Mouse (Mus musculus) forebrain, embryonic 13.5 days (tissue): ENCODE results near the gene Cracr2a. TPM values are rescaled to one million over a fixed set of nuclear protein-coding genes. Genes with fewer than 3 reads are reported as not detected.

Source experiments
- ATAC-seq: fragments of 200-750 bp; cut with Nextera tagmentation; 2 replicates; pipeline ENCODE4 v1.8.0; 2017
- H3K27ac ChIP-seq: fragments of 300-500 bp; sonication (generic); 2 replicates; pipeline ENCODE4 v1.5.1; 2015; ENCODE audit warnings: inconsistent platforms, mild to moderate bottlenecking, moderate library complexity
- H3K27me3 ChIP-seq: fragments of 300-500 bp; sonication (generic); 2 replicates; pipeline ENCODE4 v1.6.1; 2015; ENCODE audit warnings: mild to moderate bottlenecking, inconsistent platforms
- H3K36me3 ChIP-seq: fragments of 300-500 bp; sonication (generic); 2 replicates; pipeline ENCODE4 v1.6.1; 2015; ENCODE audit warnings: mild to moderate bottlenecking, inconsistent platforms; ENCODE audit not compliant: poor library complexity, severe bottlenecking
- H3K4me1 ChIP-seq: fragments of 300-500 bp; sonication (generic); 2 replicates; pipeline ENCODE4 v1.6.1; 2015; ENCODE audit warnings: inconsistent platforms
- H3K4me2 ChIP-seq: fragments of 300-500 bp; sonication (generic); 2 replicates; pipeline ENCODE4 v1.6.1; 2015; ENCODE audit warnings: inconsistent platforms, mild to moderate bottlenecking, moderate library complexity
- H3K4me3 ChIP-seq: fragments of 300-500 bp; sonication (generic); 2 replicates; pipeline ENCODE4 v1.5.1; 2015; ENCODE audit warnings: mild to moderate bottlenecking, inconsistent platforms
- H3K9ac ChIP-seq: fragments of 300-500 bp; sonication (generic); 2 replicates; pipeline ENCODE4 v1.6.1; 2015; ENCODE audit warnings: mild to moderate bottlenecking, inconsistent platforms
- H3K9me3 ChIP-seq: fragments of 300-500 bp; sonication (generic); replicated peaks from 2 replicates; pipeline ENCODE4 v1.6.1; 2016; ENCODE audit warnings: inconsistent platforms
- WGBS: fragments of 180-500 bp; shearing (Covaris S2); methylation state at CpG from one replicate; pipeline ENCODE4 v1.1.7; 2015; 5-methylcytosine and 5-hydroxymethylcytosine counted together
- polyA plus RNA-seq: library from polyadenylated mRNA; unstranded; fragments of >200 nt; fragmentation: Nextera tagmentation; extraction: Ambion mirVana; gene quantifications from 2 replicates; pipeline ENCODE4 v1.2.1, GENCODE M21; 2015

The Cracr2a gene
- polyA plus RNA-seq, 1 experiment from 2014 or later = 0.19 TPM

GRCm38 (mm10) chr6:127655988-127656387 is 94.8 kb downstream of the Cracr2a start:
- 18% methylated on average over 4 of the region's 4 CpGs for WGBS
- ATAC-seq = no peak
- Histone ChIP-seq H3K4me3 (no peak overlapping the region), H3K9ac (no peak overlapping the region), H3K4me2 (no peak overlapping the region), H3K9me3 (peaks cover 11% of the 10 kb centered on the region), H3K27me3 (no peaks in the 10 kb centered on the region), H3K36me3 (no peaks in the 10 kb centered on the region), H3K27ac (no peak overlapping the region), H3K4me1 (peaks cover 16% of the 10 kb centered on the region)

GRCm38 (mm10) chr6:127657152-127657551 is 96.0 kb downstream of the Cracr2a start:
- Histone ChIP-seq H3K9ac (no peak overlapping the region), H3K36me3 (no peaks in the 10 kb centered on the region), H3K4me2 (no peak overlapping the region), H3K4me1 (peaks cover 16% of the 10 kb centered on the region), H3K27ac (no peak overlapping the region), H3K27me3 (no peaks in the 10 kb centered on the region), H3K9me3 (peaks cover 11% of the 10 kb centered on the region), H3K4me3 (no peak overlapping the region)
- 93% methylated on average over 11 of the region's 11 CpGs for WGBS
- ATAC-seq = no peak

GRCm38 (mm10) chr6:127659472-127659871 is 98.3 kb downstream of the Cracr2a start:
- H3K27ac ChIP-seq = no peak overlapping the region
- no peaks in the 10 kb centered on the region for H3K27me3 ChIP-seq
- peak; percentile 51; the same call in 1 of the 2 replicates for ATAC-seq
- no peak overlapping the region for H3K4me2 ChIP-seq
- no peak overlapping the region for H3K4me3 ChIP-seq
- 55% methylated on average over 5 of the region's 5 CpGs for WGBS
- H3K4me1 ChIP-seq = peaks cover 31% of the 10 kb centered on the region
- no peaks in the 10 kb centered on the region for H3K36me3 ChIP-seq
- H3K9ac ChIP-seq = no peak overlapping the region
- H3K9me3 ChIP-seq = peaks cover 2% of the 10 kb centered on the region

- no peaks in the 10 kb centered on the region for H3K36me3 ChIP-seq
- no peak overlapping the region for H3K4me3 ChIP-seq
- no peaks in the 10 kb centered on the region for H3K27me3 ChIP-seq
- 82% methylated on average over 4 of the region's 4 CpGs for WGBS
- H3K4me2 ChIP-seq = no peak overlapping the region
- H3K4me1 ChIP-seq = peaks cover 32% of the 10 kb centered on the region
- H3K9me3 ChIP-seq = no peaks in the 10 kb centered on the region
- no peak for ATAC-seq
- H3K27ac ChIP-seq = no peak overlapping the region
- H3K9ac ChIP-seq = no peak overlapping the region
These were observed 98.8 kb downstream of the Cracr2a start for GRCm38 (mm10) chr6:127659966-127660365.

- H3K4me1 ChIP-seq = peaks cover 29% of the 10 kb centered on the region
- no peak overlapping the region for H3K9ac ChIP-seq
- no peak for ATAC-seq
- 86% methylated on average over 7 of the region's 7 CpGs for WGBS
- H3K36me3 ChIP-seq = no peaks in the 10 kb centered on the region
- H3K27me3 ChIP-seq = no peaks in the 10 kb centered on the region
- no peak overlapping the region for H3K4me3 ChIP-seq
- H3K9me3 ChIP-seq = no peaks in the 10 kb centered on the region
- no peak overlapping the region for H3K27ac ChIP-seq
- no peak overlapping the region for H3K4me2 ChIP-seq
These were observed 100.7 kb downstream of the Cracr2a start for GRCm38 (mm10) chr6:127661717-127662292.

GRCm38 (mm10) chr6:127663263-127663662 is 102.1 kb downstream of the Cracr2a start:
- H3K27me3 ChIP-seq = no peaks in the 10 kb centered on the region
- ATAC-seq = no peak
- H3K9ac ChIP-seq = no peak overlapping the region
- H3K9me3 ChIP-seq = no peaks in the 10 kb centered on the region
- 81% methylated on average over 7 of the region's 7 CpGs for WGBS
- no peak overlapping the region for H3K4me2 ChIP-seq
- H3K27ac ChIP-seq = no peak overlapping the region
- no peak overlapping the region for H3K4me3 ChIP-seq
- no peaks in the 10 kb centered on the region for H3K36me3 ChIP-seq
- peaks cover 29% of the 10 kb centered on the region for H3K4me1 ChIP-seq

- Histone ChIP-seq H3K27ac (no peak overlapping the region), H3K4me1 (peaks cover 13% of the 10 kb centered on the region; the same call in 1 of the 2 replicates), H3K36me3 (no peaks in the 10 kb centered on the region), H3K4me2 (no peak overlapping the region), H3K4me3 (no peak overlapping the region), H3K27me3 (no peaks in the 10 kb centered on the region), H3K9me3 (no peaks in the 10 kb centered on the region), H3K9ac (no peak overlapping the region)
- no peak; the same call in 1 of the 2 replicates for ATAC-seq
- 45% methylated on average over 4 of the region's 4 CpGs for WGBS
These were observed 108.2 kb downstream of the Cracr2a start for GRCm38 (mm10) chr6:127669313-127669712.

- Histone ChIP-seq H3K27me3 (no peaks in the 10 kb centered on the region), H3K9ac (no peak overlapping the region), H3K4me1 (peaks cover 11% of the 10 kb centered on the region; the same call in 1 of the 2 replicates), H3K36me3 (no peaks in the 10 kb centered on the region), H3K9me3 (no peaks in the 10 kb centered on the region), H3K4me2 (no peak overlapping the region), H3K27ac (no peak overlapping the region), H3K4me3 (no peak overlapping the region)
- no peak for ATAC-seq
- 91% methylated on average over 4 of the region's 4 CpGs for WGBS
These were observed 108.9 kb downstream of the Cracr2a start for GRCm38 (mm10) chr6:127670031-127670430.

GRCm38 (mm10) chr6:127672071-127672470 is 110.9 kb downstream of the Cracr2a start:
- Histone ChIP-seq H3K4me1 (peaks cover 11% of the 10 kb centered on the region; the same call in 1 of the 2 replicates), H3K27ac (no peak overlapping the region), H3K9ac (no peak overlapping the region), H3K36me3 (no peaks in the 10 kb centered on the region), H3K4me3 (no peak overlapping the region), H3K4me2 (no peak overlapping the region), H3K9me3 (no peaks in the 10 kb centered on the region), H3K27me3 (peaks cover 3% of the 10 kb centered on the region; the same call in 1 of the 2 replicates)
- WGBS = 90% methylated on average over 7 of the region's 7 CpGs
- ATAC-seq = no peak

GRCm38 (mm10) chr6:127676866-127677265 is 115.7 kb downstream of the Cracr2a start:
- ATAC-seq = no peak
- Histone ChIP-seq H3K9me3 (no peaks in the 10 kb centered on the region), H3K4me1 (no peaks in the 10 kb centered on the region), H3K36me3 (no peaks in the 10 kb centered on the region), H3K27ac (no peak overlapping the region), H3K4me3 (no peak overlapping the region), H3K27me3 (peaks cover 3% of the 10 kb centered on the region; the same call in 1 of the 2 replicates), H3K9ac (no peak overlapping the region), H3K4me2 (no peak overlapping the region)
- 80% methylated on average over 11 of the region's 11 CpGs for WGBS

GRCm38 (mm10) chr6:127678320-127678719 is 117.2 kb downstream of the Cracr2a start:
- peaks cover 4% of the 10 kb centered on the region; the same call in 1 of the 2 replicates for H3K4me1 ChIP-seq
- H3K36me3 ChIP-seq = no peaks in the 10 kb centered on the region
- WGBS = 82% methylated on average over 9 of the region's 9 CpGs

GRCm38 (mm10) chr6:127678998-127679397 is 117.9 kb downstream of the Cracr2a start:
- Histone ChIP-seq H3K36me3 (no peaks in the 10 kb centered on the region), H3K9me3 (no peaks in the 10 kb centered on the region), H3K4me2 (no peak overlapping the region), H3K4me1 (peaks cover 10% of the 10 kb centered on the region; the same call in 1 of the 2 replicates), H3K9ac (no peak overlapping the region), H3K27ac (no peak overlapping the region), H3K4me3 (no peak overlapping the region), H3K27me3 (peaks cover 3% of the 10 kb centered on the region; the same call in 1 of the 2 replicates)
- 76% methylated on average over 3 of the region's 3 CpGs for WGBS
- no peak for ATAC-seq

More at GRCm38 (mm10) chr6:127678320-127678719, 117.2 kb downstream of the Cracr2a start:
- Histone ChIP-seq H3K9ac (no peak overlapping the region), H3K4me2 (no peak overlapping the region), H3K27me3 (peaks cover 3% of the 10 kb centered on the region; the same call in 1 of the 2 replicates), H3K9me3 (no peaks in the 10 kb centered on the region), H3K4me3 (no peak overlapping the region), H3K27ac (no peak overlapping the region)
- no peak for ATAC-seq

- H3K9me3 ChIP-seq = no peaks in the 10 kb centered on the region
- peaks cover 3% of the 10 kb centered on the region; the same call in 1 of the 2 replicates for H3K27me3 ChIP-seq
- H3K9ac ChIP-seq = no peak overlapping the region
- WGBS = 91% methylated on average over 7 of the region's 7 CpGs
- H3K27ac ChIP-seq = no peak overlapping the region
- H3K4me3 ChIP-seq = no peak overlapping the region
- no peaks in the 10 kb centered on the region for H3K36me3 ChIP-seq
- H3K4me2 ChIP-seq = no peak overlapping the region
- peaks cover 20% of the 10 kb centered on the region for H3K4me1 ChIP-seq
- no peak for ATAC-seq
These were observed 119.6 kb downstream of the Cracr2a start for GRCm38 (mm10) chr6:127680784-127681183.
